Mouse (Mus musculus): ENCODE data around the gene Tll2.

Gene Tll2

DNA sequence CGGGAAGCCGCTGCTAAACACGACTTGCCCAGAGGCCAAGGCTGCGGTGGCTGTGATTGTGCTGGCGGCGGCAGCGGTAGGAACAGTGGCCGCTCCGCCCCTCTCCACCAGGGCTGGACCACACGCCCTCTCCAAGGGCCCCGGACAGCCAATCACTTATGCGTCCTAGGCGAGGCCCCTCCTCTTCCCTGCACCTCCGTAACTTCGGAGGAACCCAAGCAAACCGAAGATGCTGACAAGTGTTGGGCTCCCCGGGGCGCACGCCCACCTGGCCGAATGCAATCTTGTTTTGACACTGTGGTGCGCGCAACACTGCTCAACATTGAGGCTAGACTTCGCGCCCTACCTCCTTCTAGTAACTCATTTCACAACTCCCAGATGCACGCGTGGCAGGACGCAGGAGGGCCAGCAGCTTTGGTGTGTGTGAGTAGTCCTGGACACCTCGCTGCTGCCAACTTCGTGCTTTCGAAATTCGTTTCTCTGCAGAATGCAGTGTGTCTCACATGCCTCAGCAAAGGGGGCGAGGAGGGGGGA lies at the start of gene Tll2:
Tll2 (minus strand) TSS at position 25 of the 534 bp plus-strand sequence.
- DNase-seq = no peak

DNA sequence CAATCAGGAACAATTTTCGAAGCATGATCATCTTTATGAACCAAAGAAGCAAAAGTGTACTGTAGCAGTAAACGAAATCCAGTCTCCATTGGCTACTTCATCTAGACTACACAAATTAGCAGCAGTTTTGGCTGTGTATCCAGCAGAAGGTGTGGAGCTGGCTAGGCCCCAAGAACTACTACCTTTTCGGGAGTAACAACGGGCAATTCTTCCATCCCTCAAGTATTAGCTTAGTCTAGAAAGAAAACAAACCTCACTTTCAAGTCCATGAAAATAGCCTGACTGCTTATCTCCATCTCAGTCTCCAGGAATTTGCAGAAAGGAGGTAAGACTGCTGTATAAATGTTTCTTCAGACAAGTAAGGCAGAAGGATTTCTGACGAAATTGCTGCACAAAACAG lies 47.9 kb upstream of the Tll2 start:
- DNase-seq = no peak

DNA sequence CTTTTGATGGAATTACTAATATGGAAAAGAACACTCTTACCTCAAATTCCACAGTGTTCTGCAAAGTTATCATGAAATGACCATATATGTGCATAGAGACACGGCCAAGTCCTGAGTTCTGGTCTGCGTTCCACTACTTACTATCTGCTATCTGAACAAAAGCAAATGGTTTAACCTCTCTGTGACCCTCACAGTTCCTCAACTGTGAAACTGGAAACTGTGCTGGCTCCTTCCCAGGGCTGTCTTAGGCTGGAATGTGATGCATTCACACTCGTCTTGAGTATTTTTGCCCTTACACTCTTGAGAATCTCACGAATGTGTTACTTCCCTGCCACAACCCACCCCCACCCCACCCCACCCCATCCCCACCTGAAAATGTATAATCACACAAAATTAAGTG lies 42.3 kb upstream of the Tll2 start:
- DNase-seq = no peak

GRCm38 (mm10) chr19:41248271-41248670 lies 41.6 kb upstream of the Tll2 start:
- DNase-seq = no peak

GRCm38 (mm10) chr19:41246271-41246670 lies 39.6 kb upstream of the Tll2 start:
- no peak for DNase-seq

- no peak for DNase-seq
Observed at GRCm38 (mm10) chr19:41244581-41244980, 37.9 kb upstream of the Tll2 start.

- no peak for DNase-seq
Observed at GRCm38 (mm10) chr19:41241997-41242396, 35.4 kb upstream of the Tll2 start.

DNA sequence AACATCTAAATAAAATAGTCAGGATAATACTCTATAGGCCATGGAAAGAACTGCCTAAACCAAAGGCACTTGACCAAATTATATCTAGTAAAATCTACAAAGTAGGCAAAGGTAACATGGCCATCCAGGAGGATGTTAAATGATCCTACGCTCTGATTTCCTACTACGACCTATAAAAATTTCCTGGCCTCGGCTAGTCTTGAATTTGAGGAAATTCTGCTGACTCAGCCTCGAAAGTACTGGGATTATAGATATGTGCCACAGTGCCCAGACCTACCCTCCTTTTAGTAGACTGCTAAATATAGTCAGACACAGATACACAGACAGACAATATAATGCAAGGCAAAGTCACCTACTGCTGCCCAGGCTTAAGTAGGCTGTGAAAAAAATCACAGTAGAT lies 27.1 kb upstream of the Tll2 start:
- DNase-seq = no peak

DNA sequence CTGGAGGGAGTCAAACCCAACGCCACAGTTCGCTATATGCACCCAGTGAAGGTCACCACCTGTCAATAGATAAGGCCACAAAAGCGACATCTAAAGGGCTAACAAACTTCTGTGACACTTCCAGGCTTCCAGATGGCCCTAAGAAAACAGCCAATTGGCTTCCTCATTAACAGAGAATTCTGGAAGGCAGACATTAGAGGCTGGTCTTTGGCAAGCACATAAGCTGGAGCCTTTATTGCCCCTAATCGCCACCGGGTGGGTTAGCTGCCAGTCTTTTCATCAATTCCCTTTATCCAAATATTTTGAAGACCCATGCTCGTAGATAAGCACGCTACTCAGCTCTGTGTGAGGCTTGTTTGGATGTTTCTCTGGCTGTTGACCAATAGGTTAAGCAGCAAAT lies 1.7 kb upstream of the Tll2 start:
- DNase-seq = no peak

GRCm38 (mm10) chr19:41206041-41206810 lies 409 bp downstream of the Tll2 start:
- DNase-seq = no peak

DNA sequence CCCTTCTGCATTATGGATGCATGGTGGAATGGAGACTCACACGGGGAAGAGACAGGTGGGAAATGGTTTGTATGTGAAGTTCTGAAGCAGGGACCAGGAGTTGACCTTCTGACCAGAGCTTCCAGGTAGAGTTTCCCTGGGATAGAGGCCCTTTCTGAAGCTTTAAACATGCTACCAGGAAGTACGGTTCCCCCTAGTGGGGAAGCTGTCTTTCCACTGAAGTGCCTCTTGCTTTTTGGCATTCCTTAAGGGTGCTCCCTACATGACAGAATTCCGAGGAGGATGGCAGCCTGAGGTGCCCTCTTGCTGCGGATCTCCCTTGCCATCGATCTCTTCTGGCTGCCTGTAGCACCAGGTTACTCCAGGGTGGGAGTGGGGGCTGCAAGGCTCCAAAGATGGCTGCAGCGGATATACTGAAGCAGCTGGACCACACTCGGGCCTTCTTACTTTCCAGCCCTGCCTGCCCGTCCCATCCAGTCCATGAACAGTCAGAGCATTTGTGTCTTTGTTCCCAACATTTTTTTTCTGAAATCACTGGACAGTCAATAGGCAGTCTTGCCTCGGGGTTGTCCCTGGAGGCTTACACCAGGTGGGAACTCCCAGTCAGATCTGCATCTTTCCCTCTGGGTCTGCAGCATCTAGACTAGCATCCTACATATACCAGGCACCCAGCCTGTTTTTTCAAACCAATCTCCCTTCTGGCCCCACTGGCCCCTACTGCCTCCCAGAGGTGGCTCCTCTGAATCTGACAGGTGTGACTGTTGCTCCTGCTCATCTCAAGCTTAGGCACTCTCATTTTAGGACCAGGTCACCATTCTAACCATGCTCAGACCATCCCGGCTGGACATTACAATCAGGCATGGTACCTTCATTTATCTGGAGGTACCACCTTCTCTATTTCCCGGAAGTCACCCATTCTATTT lies 2.2 kb downstream of the Tll2 start:
- no peak for DNase-seq

DNA sequence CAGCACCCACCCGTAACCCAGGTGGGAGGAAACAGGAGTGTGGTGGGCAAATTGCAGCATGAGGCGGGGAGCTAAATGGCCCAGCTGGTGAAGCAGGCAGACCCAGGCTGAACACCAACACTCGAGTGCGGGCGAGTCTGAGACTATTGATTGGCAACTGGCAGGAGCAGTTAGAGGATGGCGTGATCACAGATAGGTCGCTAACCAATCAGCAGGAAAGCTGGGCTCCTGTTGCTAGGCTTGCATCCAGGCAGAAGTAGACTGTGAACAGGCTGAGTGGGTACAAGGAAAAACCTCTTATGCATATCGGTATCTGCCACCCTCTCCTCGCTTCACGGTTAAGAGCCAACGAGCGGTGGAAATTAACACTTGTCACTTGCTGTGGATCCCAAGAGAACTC lies 9.0 kb downstream of the Tll2 start:
- DNase-seq = peak; percentile 85

DNA sequence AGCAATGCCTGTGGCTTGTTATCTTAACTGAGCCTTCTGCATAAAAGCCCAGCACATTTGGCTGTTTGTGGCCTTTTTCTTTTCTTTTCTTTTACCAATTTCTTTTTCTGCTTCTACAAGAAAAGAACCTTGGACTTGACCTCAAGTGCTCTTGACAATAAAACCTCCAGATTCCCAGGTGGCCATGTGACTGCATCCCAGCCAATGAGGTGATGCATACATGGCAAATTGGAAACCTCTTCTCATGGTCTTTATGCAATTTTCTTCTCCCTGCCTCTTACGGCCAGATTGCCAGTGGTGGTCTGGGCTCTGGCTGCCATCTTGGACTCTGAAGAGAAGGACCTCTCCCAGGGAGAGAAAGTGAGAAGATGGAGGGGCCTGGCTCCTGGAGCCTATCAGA lies 13.3 kb downstream of the Tll2 start:
- no peak for DNase-seq

DNA sequence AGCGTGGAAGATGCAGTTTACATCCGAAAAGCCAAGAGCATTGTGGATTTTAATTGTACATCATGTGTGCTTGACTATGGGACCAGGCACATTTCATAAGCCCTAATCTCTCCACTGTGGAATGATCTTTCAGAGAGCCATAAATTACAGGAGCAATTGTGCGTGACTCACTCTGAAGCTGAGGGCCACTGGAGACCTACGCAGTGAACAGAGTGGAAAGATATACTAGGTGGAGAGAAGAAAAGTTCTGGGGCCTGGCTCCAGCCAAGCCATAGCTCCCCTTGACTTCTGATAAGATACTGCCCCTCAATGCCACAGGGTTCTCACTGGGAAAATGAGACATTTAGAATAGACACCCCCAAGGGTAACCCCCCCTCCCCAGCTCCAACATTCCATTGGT lies 13.7 kb downstream of the Tll2 start:
- DNase-seq = no peak

- DNase-seq = no peak
Observed at GRCm38 (mm10) chr19:41191724-41192123, 14.9 kb downstream of the Tll2 start.

- DNase-seq = no peak
Observed at GRCm38 (mm10) chr19:41190876-41191434, 15.7 kb downstream of the Tll2 start.

GRCm38 (mm10) chr19:41177331-41177730 lies 29.3 kb downstream of the Tll2 start:
- no peak for DNase-seq

DNA sequence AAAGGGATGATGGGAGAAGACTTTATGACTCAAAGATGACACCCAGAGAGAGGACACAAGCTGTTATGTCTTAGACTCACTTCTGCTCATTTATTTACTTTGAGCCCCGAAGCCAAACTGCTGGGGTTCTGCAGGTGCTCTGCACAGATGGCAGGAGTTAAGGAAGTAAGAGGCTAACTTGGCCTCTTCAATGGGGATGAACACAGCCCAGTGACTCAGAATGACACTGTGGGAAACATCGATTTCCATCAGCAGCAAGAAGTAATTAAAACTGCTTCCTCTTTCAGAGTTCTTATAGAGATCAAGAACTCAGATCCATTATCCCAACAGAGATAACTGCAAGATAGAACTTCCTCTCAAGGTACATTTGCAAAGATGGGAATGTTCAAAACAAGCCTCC lies 29.8 kb downstream of the Tll2 start:
- no peak for DNase-seq

GRCm38 (mm10) chr19:41165914-41166235 lies 40.8 kb downstream of the Tll2 start:
- no peak for DNase-seq

DNA sequence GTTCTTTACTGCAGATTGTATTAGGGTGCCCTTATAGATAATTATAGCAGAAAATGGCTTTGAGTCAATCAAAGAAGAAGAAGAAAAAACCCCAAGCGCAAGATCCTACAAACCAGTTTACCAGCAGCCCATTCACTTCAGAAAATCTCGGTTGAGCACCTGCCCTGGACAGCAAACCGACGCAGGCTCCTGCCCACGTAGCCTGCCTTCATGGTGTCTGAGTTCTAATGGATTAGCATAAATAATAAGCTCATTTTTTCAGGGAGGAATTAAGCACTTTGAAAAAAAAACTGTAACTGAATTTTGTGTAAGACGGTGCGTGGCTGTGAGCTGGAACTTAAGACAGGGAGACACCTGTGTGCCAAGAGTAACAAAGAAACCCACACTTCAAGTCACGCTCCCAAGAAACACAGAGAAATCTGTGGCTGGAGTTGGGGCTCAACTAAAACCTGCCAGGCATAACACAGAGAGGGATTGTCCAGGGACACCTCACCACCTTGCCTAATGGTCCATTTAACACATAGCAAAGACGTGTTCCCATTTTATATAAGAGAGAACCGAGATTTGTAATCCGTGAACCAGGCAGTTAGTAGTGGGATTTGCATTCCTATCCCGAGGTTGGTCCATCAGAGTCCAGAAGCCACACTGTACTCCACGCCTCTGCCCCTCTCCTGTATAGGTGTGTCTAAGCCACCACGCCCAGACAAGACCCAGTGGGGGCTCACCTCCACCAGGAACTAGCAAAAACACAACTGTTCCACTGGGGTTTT lies 41.3 kb downstream of the Tll2 start:
- DNase-seq = no peak

DNA sequence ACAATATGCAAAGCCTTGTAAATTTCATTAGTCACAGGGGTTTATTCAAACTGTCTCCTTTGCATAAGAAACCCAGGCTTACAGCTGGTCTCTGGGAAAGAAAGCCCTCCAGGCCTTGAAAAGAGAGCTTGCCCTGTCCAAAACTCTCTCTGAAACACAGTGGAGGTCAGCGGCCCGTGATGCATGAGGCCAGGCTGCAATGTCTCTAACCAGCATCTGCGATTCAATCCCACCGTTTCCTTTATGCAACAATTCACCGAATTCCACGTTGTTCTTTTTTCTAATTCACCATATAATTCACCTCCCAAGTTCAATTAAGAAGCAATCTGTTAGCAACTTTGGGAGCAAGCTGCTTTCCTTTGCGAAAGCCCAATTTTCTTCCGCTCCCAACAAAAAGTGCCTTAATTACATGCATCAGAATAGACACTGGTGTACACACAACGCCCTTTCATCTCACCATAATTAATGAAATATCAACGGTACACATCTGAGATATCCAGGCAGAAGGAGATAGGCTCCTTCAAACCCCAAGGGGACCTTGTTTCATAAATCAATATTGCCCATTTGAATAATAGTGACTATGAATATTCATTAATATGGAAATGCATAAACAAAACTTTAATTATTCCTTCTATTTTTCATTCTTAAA lies 42.1 kb downstream of the Tll2 start:
- DNase-seq = no peak

GRCm38 (mm10) chr19:41160388-41160787 lies 46.2 kb downstream of the Tll2 start:
- no peak for DNase-seq

Data from layer of hippocampus, adult 9-11 months (tissue).